Mouse (Mus musculus): ENCODE measurements around the gene Atxn7l1. TPM values are rescaled to one million over a fixed set of nuclear protein-coding genes. Genes with fewer than 3 reads are reported as not detected.

The Atxn7l1 gene
- polyA plus RNA-seq, 1 experiment, result 12.4 TPM

- Histone ChIP-seq H3K36me3 (ENCODE audit: control insufficient read depth, insufficient read depth) (peaks cover 9% of the 10 kb centered on the region), H3K27me3 (ENCODE audit: control insufficient read depth, insufficient read depth, insufficient read length) (no peaks in the 10 kb centered on the region), H3K4me3 (no peak overlapping the region), H3K4me2 (ENCODE audit: low read depth) (no peak overlapping the region), H3K79me2 (ENCODE audit: control insufficient read depth, insufficient read depth) (no peaks in the 10 kb centered on the region), H3ac (ENCODE audit: control insufficient read depth, insufficient read length) (no peak overlapping the region)
- TF ChIP-seq POLR2AphosphoS2 (IDR thresholded peaks at IDR 0.05; ENCODE audit: insufficient read length, low read depth), result no peak
- peak in 2 of 3 experiments; percentile 66 to 84 for TF ChIP-seq MYOD1 (IDR thresholded peaks at IDR 0.05; ENCODE audit: control insufficient read depth in 1 of 3, insufficient read length in 2 of 3, low read depth in 2 of 3)
- TF ChIP-seq REST (IDR thresholded peaks at IDR 0.05; ENCODE audit: insufficient read depth, insufficient read length), result no peak
- peak in 2 of 3 experiments; percentile 21 to 58 for TF ChIP-seq MYOG (IDR thresholded peaks at IDR 0.05; ENCODE audit: control insufficient read depth in 1 of 3, insufficient read depth in 1 of 3, insufficient read length in 2 of 3, low read depth in 2 of 3)
- peak; percentile 32 for TF ChIP-seq TCF12 (IDR thresholded peaks at IDR 0.05; ENCODE audit: insufficient read depth, poor library complexity, severe bottlenecking)
Observed at GRCm38 (mm10) chr12:33325424-33325823, 177.9 kb downstream of the Atxn7l1 start.

- Histone ChIP-seq H3K27me3 (ENCODE audit: control insufficient read depth, insufficient read depth, insufficient read length) (no peaks in the 10 kb centered on the region), H3K36me3 (ENCODE audit: control insufficient read depth, insufficient read depth) (peaks cover 7% of the 10 kb centered on the region), H3K4me3 (no peak overlapping the region), H3K79me2 (ENCODE audit: control insufficient read depth, insufficient read depth) (no peaks in the 10 kb centered on the region), H3ac (ENCODE audit: control insufficient read depth, insufficient read length) (no peak overlapping the region), H3K4me2 (ENCODE audit: low read depth) (no peak overlapping the region)
- TF ChIP-seq MAX (IDR thresholded peaks at IDR 0.05; ENCODE audit: low read depth) (no peak), MYOD1 (IDR thresholded peaks at IDR 0.05; ENCODE audit: control insufficient read depth in 1 of 3, insufficient read length in 2 of 3, low read depth in 2 of 3) (no peak), USF1 (IDR thresholded peaks at IDR 0.05; ENCODE audit: low read depth) (no peak), CEBPB (IDR thresholded peaks at IDR 0.05; ENCODE audit: insufficient read depth, poor library complexity, severe bottlenecking) (no peak), TCF3 (IDR thresholded peaks at IDR 0.05; ENCODE audit: insufficient read length, low read depth) (no peak), TCF12 (IDR thresholded peaks at IDR 0.05; ENCODE audit: insufficient read depth, poor library complexity, severe bottlenecking) (no peak), POLR2AphosphoS2 (IDR thresholded peaks at IDR 0.05; ENCODE audit: insufficient read length, low read depth) (no peak), MYOG (IDR thresholded peaks at IDR 0.05; ENCODE audit: control insufficient read depth in 1 of 3, insufficient read depth in 1 of 3, insufficient read length in 2 of 3, low read depth in 2 of 3) (no peak), REST (IDR thresholded peaks at IDR 0.05; ENCODE audit: insufficient read depth, insufficient read length) (no peak), SRF (IDR thresholded peaks at IDR 0.05; ENCODE audit: control insufficient read depth, insufficient read length, low read depth) (no peak)
Observed at GRCm38 (mm10) chr12:33332046-33332445, 184.6 kb downstream of the Atxn7l1 start.

GRCm38 (mm10) chr12:33332796-33333195, 185.3 kb downstream of the Atxn7l1 start:
- Histone ChIP-seq H3ac (ENCODE audit: control insufficient read depth, insufficient read length) (no peak overlapping the region), H3K79me2 (ENCODE audit: control insufficient read depth, insufficient read depth) (no peaks in the 10 kb centered on the region), H3K27me3 (ENCODE audit: control insufficient read depth, insufficient read depth, insufficient read length) (no peaks in the 10 kb centered on the region), H3K4me2 (ENCODE audit: low read depth) (no peak overlapping the region), H3K36me3 (ENCODE audit: control insufficient read depth, insufficient read depth) (no peaks in the 10 kb centered on the region), H3K4me3 (no peak overlapping the region)
- no peak for TF ChIP-seq MAX (IDR thresholded peaks at IDR 0.05; ENCODE audit: low read depth)
- no peak for TF ChIP-seq MYOG (IDR thresholded peaks at IDR 0.05; ENCODE audit: control insufficient read depth in 1 of 3, insufficient read depth in 1 of 3, insufficient read length in 2 of 3, low read depth in 2 of 3)
- TF ChIP-seq MYOD1 (IDR thresholded peaks at IDR 0.05; ENCODE audit: control insufficient read depth in 1 of 3, insufficient read length in 2 of 3, low read depth in 2 of 3), result no peak
- no peak for TF ChIP-seq SRF (IDR thresholded peaks at IDR 0.05; ENCODE audit: control insufficient read depth, insufficient read length, low read depth)
- no peak for TF ChIP-seq CEBPB (IDR thresholded peaks at IDR 0.05; ENCODE audit: insufficient read depth, poor library complexity, severe bottlenecking)

GRCm38 (mm10) chr12:33333914-33334313, 186.4 kb downstream of the Atxn7l1 start:
- Histone ChIP-seq H3K4me2 (ENCODE audit: low read depth) (no peak overlapping the region), H3K27me3 (ENCODE audit: control insufficient read depth, insufficient read depth, insufficient read length) (no peaks in the 10 kb centered on the region), H3K79me2 (ENCODE audit: control insufficient read depth, insufficient read depth) (no peaks in the 10 kb centered on the region), H3K36me3 (ENCODE audit: control insufficient read depth, insufficient read depth) (no peaks in the 10 kb centered on the region), H3K4me3 (no peak overlapping the region), H3ac (ENCODE audit: control insufficient read depth, insufficient read length) (no peak overlapping the region)
- TF ChIP-seq MYOD1 (IDR thresholded peaks at IDR 0.05; ENCODE audit: control insufficient read depth in 1 of 3, insufficient read length in 2 of 3, low read depth in 2 of 3) (no peak), REST (IDR thresholded peaks at IDR 0.05; ENCODE audit: insufficient read depth, insufficient read length) (no peak), POLR2AphosphoS2 (IDR thresholded peaks at IDR 0.05; ENCODE audit: insufficient read length, low read depth) (no peak), TCF3 (IDR thresholded peaks at IDR 0.05; ENCODE audit: insufficient read length, low read depth) (no peak), USF1 (IDR thresholded peaks at IDR 0.05; ENCODE audit: low read depth) (no peak)

- Histone ChIP-seq H3K79me2 (ENCODE audit: control insufficient read depth, insufficient read depth) (no peaks in the 10 kb centered on the region), H3K4me3 (no peak overlapping the region), H3ac (ENCODE audit: control insufficient read depth, insufficient read length) (no peak overlapping the region), H3K4me2 (ENCODE audit: low read depth) (no peak overlapping the region), H3K36me3 (ENCODE audit: control insufficient read depth, insufficient read depth) (no peaks in the 10 kb centered on the region), H3K27me3 (ENCODE audit: control insufficient read depth, insufficient read depth, insufficient read length) (no peaks in the 10 kb centered on the region)
- TF ChIP-seq TCF3 (IDR thresholded peaks at IDR 0.05; ENCODE audit: insufficient read length, low read depth) (no peak), POLR2AphosphoS2 (IDR thresholded peaks at IDR 0.05; ENCODE audit: insufficient read length, low read depth) (no peak)
Observed at GRCm38 (mm10) chr12:33334511-33334910, 187.0 kb downstream of the Atxn7l1 start.

- Histone ChIP-seq H3K4me3 (no peak overlapping the region), H3K36me3 (ENCODE audit: control insufficient read depth, insufficient read depth) (no peaks in the 10 kb centered on the region), H3K79me2 (ENCODE audit: control insufficient read depth, insufficient read depth) (no peaks in the 10 kb centered on the region), H3K27me3 (ENCODE audit: control insufficient read depth, insufficient read depth, insufficient read length) (no peaks in the 10 kb centered on the region), H3K4me2 (ENCODE audit: low read depth) (no peak overlapping the region), H3ac (ENCODE audit: control insufficient read depth, insufficient read length) (no peak overlapping the region)
- no peak for TF ChIP-seq MYOG (IDR thresholded peaks at IDR 0.05; ENCODE audit: control insufficient read depth in 1 of 3, insufficient read depth in 1 of 3, insufficient read length in 2 of 3, low read depth in 2 of 3)
- no peak for TF ChIP-seq REST (IDR thresholded peaks at IDR 0.05; ENCODE audit: insufficient read depth, insufficient read length)
- no peak for TF ChIP-seq MAX (IDR thresholded peaks at IDR 0.05; ENCODE audit: low read depth)
- TF ChIP-seq USF1 (IDR thresholded peaks at IDR 0.05; ENCODE audit: low read depth), result no peak
- no peak for TF ChIP-seq POLR2A (IDR thresholded peaks at IDR 0.05; ENCODE audit: insufficient read length, low read depth)
- no peak for TF ChIP-seq TCF12 (IDR thresholded peaks at IDR 0.05; ENCODE audit: insufficient read depth, poor library complexity, severe bottlenecking)
- TF ChIP-seq E2F4 (IDR thresholded peaks at IDR 0.05; ENCODE audit: insufficient read depth), result no peak
- TF ChIP-seq POLR2AphosphoS2 (IDR thresholded peaks at IDR 0.05; ENCODE audit: insufficient read length, low read depth), result no peak
- no peak for TF ChIP-seq MYOD1 (IDR thresholded peaks at IDR 0.05; ENCODE audit: control insufficient read depth in 1 of 3, insufficient read length in 2 of 3, low read depth in 2 of 3)
- no peak for TF ChIP-seq CEBPB (IDR thresholded peaks at IDR 0.05; ENCODE audit: insufficient read depth, poor library complexity, severe bottlenecking)
- TF ChIP-seq SRF (IDR thresholded peaks at IDR 0.05; ENCODE audit: control insufficient read depth, insufficient read length, low read depth), result no peak
- TF ChIP-seq TCF3 (IDR thresholded peaks at IDR 0.05; ENCODE audit: insufficient read length, low read depth), result no peak
Observed at GRCm38 (mm10) chr12:33334951-33335350, 187.5 kb downstream of the Atxn7l1 start.

Measured in myocyte (in vitro differentiated cells).